Mouse (Mus musculus) stomach, embryonic 16.5 days (tissue): ENCODE results near the gene Itga9. TPM values are rescaled to one million over a fixed set of nuclear protein-coding genes. Genes with fewer than 3 reads are reported as not detected.
A peak's percentile ranks its signal among the peaks of the same experiment; 100 is the strongest.

Experiments
- ATAC-seq: fragments of 200-750 bp; cut with Nextera tagmentation; 2 replicates; pipeline ENCODE4 v1.8.0; 2017; ENCODE audit warnings: moderate number of reproducible peaks, moderate TSS enrichment; ENCODE audit not compliant: insufficient read depth, low FRiP score
- H3K27ac ChIP-seq: fragments of 300-500 bp; sonication (generic); 2 replicates; pipeline ENCODE4 v1.5.1; 2014; ENCODE audit warnings: low read length
- H3K27me3 ChIP-seq: fragments of 300-500 bp; sonication (generic); 2 replicates; pipeline ENCODE4 v1.6.1; 2014; ENCODE audit warnings: low read length, control low read depth, mixed read lengths; ENCODE audit not compliant: control insufficient read depth, insufficient read depth
- H3K36me3 ChIP-seq: fragments of 300-500 bp; sonication (generic); 2 replicates; pipeline ENCODE4 v1.6.1; 2014; ENCODE audit warnings: low read length; ENCODE audit not compliant: control insufficient read depth, insufficient read depth
- H3K4me1 ChIP-seq: fragments of 300-500 bp; sonication (generic); 2 replicates; pipeline ENCODE4 v1.6.1; 2014; ENCODE audit warnings: low read length, control low read depth, mixed read lengths; ENCODE audit not compliant: control insufficient read depth, insufficient read depth
- H3K4me2 ChIP-seq: fragments of 300-500 bp; sonication (generic); 2 replicates; pipeline ENCODE4 v1.6.1; 2014; ENCODE audit warnings: low read depth, low read length, mixed read lengths
- H3K4me3 ChIP-seq: fragments of 300-500 bp; sonication (generic); replicated peaks from 2 replicates; pipeline ENCODE4 v1.5.1; 2014; ENCODE audit warnings: mild to moderate bottlenecking, low read length
- H3K9ac ChIP-seq: fragments of 300-500 bp; sonication (generic); 2 replicates; pipeline ENCODE4 v1.6.1; 2014; ENCODE audit warnings: low read length
- H3K9me3 ChIP-seq: fragments of 300-500 bp; sonication (generic); replicated peaks from 2 replicates; pipeline ENCODE4 v1.6.1; 2016; ENCODE audit warnings: low read length, control low read depth; ENCODE audit not compliant: control insufficient read depth
- WGBS: fragments of 180-500 bp; shearing (Covaris S2); extraction: QIAGEN DNeasy Blood & Tissue Kit; methylation state at CpG from one replicate; pipeline ENCODE4 v1.1.7; 2014; 5-methylcytosine and 5-hydroxymethylcytosine counted together
- polyA plus RNA-seq: library from polyadenylated mRNA; unstranded; fragments of >200 nt; fragmentation: Nextera tagmentation; extraction: Ambion mirVana; gene quantifications from 2 replicates; pipeline ENCODE4 v1.2.1, GENCODE M21; 2015

The Itga9 gene
- polyA plus RNA-seq, 1 experiment from 2014 or later: 5.5 TPM

- 0 out of 2 replicates have a peak overlapping the region, but pooled peaks have one; percentile 17 for H3K9ac ChIP-seq
- peaks cover 13% of the 10 kb centered on the region for H3K4me1 ChIP-seq
- 49% methylated on average over 3 of the region's 3 CpGs for WGBS
- no peak for ATAC-seq
- no peaks in the 10 kb centered on the region for H3K36me3 ChIP-seq
- no peak overlapping the region for H3K27ac ChIP-seq
- H3K9me3 ChIP-seq: no peaks in the 10 kb centered on the region
- H3K27me3 ChIP-seq: no peaks in the 10 kb centered on the region
- peak overlapping the region; percentile 40 for H3K4me2 ChIP-seq
- H3K4me3 ChIP-seq: no peak overlapping the region
Observed at GRCm38 (mm10) chr9:118822186-118822555, 215.7 kb downstream of the Itga9 start.

- Histone ChIP-seq H3K4me1 (peaks cover 13% of the 10 kb centered on the region), H3K4me2 (no peak overlapping the region), H3K9ac (no peak overlapping the region), H3K9me3 (no peaks in the 10 kb centered on the region), H3K36me3 (no peaks in the 10 kb centered on the region), H3K27ac (no peak overlapping the region), H3K4me3 (no peak overlapping the region), H3K27me3 (no peaks in the 10 kb centered on the region)
- ATAC-seq: no peak
- WGBS: 83% methylated on average over 2 of the region's 2 CpGs
Observed at GRCm38 (mm10) chr9:118822581-118822980, 216.1 kb downstream of the Itga9 start.

GRCm38 (mm10) chr9:118831080-118831479, 224.6 kb downstream of the Itga9 start:
- H3K27me3 ChIP-seq: no peaks in the 10 kb centered on the region
- no peak overlapping the region for H3K4me3 ChIP-seq
- no peaks in the 10 kb centered on the region for H3K9me3 ChIP-seq
- no peaks in the 10 kb centered on the region for H3K4me1 ChIP-seq
- 53% methylated on average over 11 of the region's 11 CpGs for WGBS
- H3K9ac ChIP-seq: no peak overlapping the region
- no peaks in the 10 kb centered on the region for H3K36me3 ChIP-seq
- H3K27ac ChIP-seq: no peak overlapping the region
- ATAC-seq: peak; percentile 28; the same call in 1 of the 2 replicates
- no peak overlapping the region for H3K4me2 ChIP-seq

GRCm38 (mm10) chr9:118832533-118832932, 226.0 kb downstream of the Itga9 start:
- Histone ChIP-seq H3K27ac (no peak overlapping the region), H3K27me3 (no peaks in the 10 kb centered on the region), H3K4me3 (no peak overlapping the region), H3K9me3 (no peaks in the 10 kb centered on the region), H3K4me2 (no peak overlapping the region), H3K9ac (no peak overlapping the region), H3K36me3 (no peaks in the 10 kb centered on the region), H3K4me1 (0 out of 2 replicates have a peak, but pooled peaks cover 2% of the 10 kb centered on the region)
- no peak for ATAC-seq
- WGBS: 59% methylated on average over 3 of the region's 3 CpGs

GRCm38 (mm10) chr9:118833413-118833812, 226.9 kb downstream of the Itga9 start:
- no peak overlapping the region for H3K9ac ChIP-seq
- H3K36me3 ChIP-seq: no peaks in the 10 kb centered on the region
- H3K4me3 ChIP-seq: no peak overlapping the region
- H3K27me3 ChIP-seq: no peaks in the 10 kb centered on the region
- no peak overlapping the region for H3K4me2 ChIP-seq
- ATAC-seq: no peak
- 71% methylated on average over 8 of the region's 8 CpGs for WGBS
- H3K4me1 ChIP-seq: 0 out of 2 replicates have a peak, but pooled peaks cover 2% of the 10 kb centered on the region
- no peaks in the 10 kb centered on the region for H3K9me3 ChIP-seq
- H3K27ac ChIP-seq: no peak overlapping the region

- no peak overlapping the region for H3K27ac ChIP-seq
- 0 out of 2 replicates have a peak, but pooled peaks cover 2% of the 10 kb centered on the region for H3K4me1 ChIP-seq
- no peaks in the 10 kb centered on the region for H3K36me3 ChIP-seq
- ATAC-seq: no peak
- WGBS: 46% methylated on average over 7 of the region's 7 CpGs
- no peaks in the 10 kb centered on the region for H3K27me3 ChIP-seq
- H3K9ac ChIP-seq: no peak overlapping the region
- H3K4me3 ChIP-seq: no peak overlapping the region
- H3K4me2 ChIP-seq: no peak overlapping the region
- H3K9me3 ChIP-seq: no peaks in the 10 kb centered on the region
Observed at GRCm38 (mm10) chr9:118838910-118839667, 232.6 kb downstream of the Itga9 start.

GRCm38 (mm10) chr9:118841247-118841646, 234.8 kb downstream of the Itga9 start:
- no peak overlapping the region for H3K4me2 ChIP-seq
- no peak overlapping the region for H3K27ac ChIP-seq
- 71% methylated on average over 6 of the region's 6 CpGs for WGBS
- no peak overlapping the region for H3K4me3 ChIP-seq
- H3K9ac ChIP-seq: no peak overlapping the region
- no peaks in the 10 kb centered on the region for H3K9me3 ChIP-seq
- no peaks in the 10 kb centered on the region for H3K27me3 ChIP-seq
- no peak for ATAC-seq
- H3K4me1 ChIP-seq: peaks cover 2% of the 10 kb centered on the region; the same call in 1 of the 2 replicates
- no peaks in the 10 kb centered on the region for H3K36me3 ChIP-seq

GRCm38 (mm10) chr9:118841907-118842432, 235.5 kb downstream of the Itga9 start:
- H3K4me2 ChIP-seq: no peak overlapping the region
- 67% methylated on average over 7 of the region's 7 CpGs for WGBS
- no peaks in the 10 kb centered on the region for H3K27me3 ChIP-seq
- H3K27ac ChIP-seq: no peak overlapping the region
- no peak overlapping the region for H3K4me3 ChIP-seq
- no peak overlapping the region for H3K9ac ChIP-seq
- H3K9me3 ChIP-seq: no peaks in the 10 kb centered on the region
- peaks cover 2% of the 10 kb centered on the region; the same call in 1 of the 2 replicates for H3K4me1 ChIP-seq
- H3K36me3 ChIP-seq: no peaks in the 10 kb centered on the region
- ATAC-seq: no peak

- H3K4me1 ChIP-seq: no peaks in the 10 kb centered on the region; the same call in 1 of the 2 replicates
- H3K4me2 ChIP-seq: no peak overlapping the region
- H3K4me3 ChIP-seq: no peak overlapping the region
- H3K27me3 ChIP-seq: no peaks in the 10 kb centered on the region
- H3K9ac ChIP-seq: no peak overlapping the region
- H3K9me3 ChIP-seq: no peaks in the 10 kb centered on the region
- H3K36me3 ChIP-seq: no peaks in the 10 kb centered on the region
- ATAC-seq: no peak
- no peak overlapping the region for H3K27ac ChIP-seq
- WGBS: 70% methylated on average over 5 of the region's 5 CpGs
Observed at GRCm38 (mm10) chr9:118843711-118844110, 237.2 kb downstream of the Itga9 start.
